Mouse (Mus musculus) small intestine, adult 2 months (tissue): ENCODE data around the gene Sstr5. TPM values are rescaled to one million over a fixed set of nuclear protein-coding genes. Genes with fewer than 3 reads are reported as not detected.
A peak's percentile ranks its signal among the peaks of the same experiment; 100 is the strongest.

Source experiments
- H3K27ac ChIP-seq: fragments of 200-500 bp; 2 replicates; pipeline ENCODE4 v1.5.1; 2012; ENCODE audit warnings: low read depth, low read length, control low read depth, inconsistent platforms; ENCODE audit not compliant: insufficient read depth
- H3K27me3 ChIP-seq: fragments of 200-500 bp; 2 replicates; pipeline ENCODE4 v1.6.1; 2012; ENCODE audit warnings: mild to moderate bottlenecking, moderate library complexity, low read length, inconsistent platforms; ENCODE audit not compliant: control insufficient read depth, insufficient read depth
- H3K36me3 ChIP-seq: fragments of 200-500 bp; 2 replicates; pipeline ENCODE4 v1.6.1; 2012; ENCODE audit warnings: mild to moderate bottlenecking, low read length, control low read depth, inconsistent platforms; ENCODE audit not compliant: control insufficient read depth, insufficient read depth
- H3K4me1 ChIP-seq: fragments of 200-500 bp; 2 replicates; pipeline ENCODE4 v1.6.1; 2012; ENCODE audit warnings: low read length, inconsistent platforms, mixed read lengths; ENCODE audit not compliant: control insufficient read depth, insufficient read depth, insufficient read length
- H3K4me3 ChIP-seq: fragments of 200-500 bp; 2 replicates; pipeline ENCODE4 v1.5.1; 2012; ENCODE audit warnings: low read depth, mild to moderate bottlenecking, control low read depth, inconsistent platforms, low read length, moderate library complexity
- CTCF ChIP-seq: fragments of 200-500 bp; IDR thresholded peaks from 2 replicates; pipeline ENCODE4 v1.5.1; 2012; ENCODE audit warnings: low read depth, mild to moderate bottlenecking, control low read depth, inconsistent platforms, low read length, moderate library complexity, mixed read lengths; ENCODE audit not compliant: insufficient replicate concordance, insufficient read length; ENCODE audit errors: extremely low read depth
- POLR2A ChIP-seq: fragments of 200-500 bp; IDR thresholded peaks from 2 replicates; pipeline ENCODE4 v1.6.1; 2012; ENCODE audit warnings: low read depth, mild to moderate bottlenecking, control low read depth, inconsistent platforms, low read length, moderate library complexity
- WGBS: fragments of 180-500 bp; shearing (Covaris S2); methylation state at CpG from one replicate; pipeline ENCODE4 v1.1.7; 2018; 5-methylcytosine and 5-hydroxymethylcytosine counted together
- polyA plus RNA-seq: library from polyadenylated mRNA; depleted of rRNA; stranded (reverse); fragments of >200 nt; gene quantifications from 2 replicates; pipeline ENCODE4 v1.2.3, GENCODE M21; 2012

Sstr5 gene
- polyA plus RNA-seq, 1 experiment, result 0.53 TPM

- 1% methylated on average over 38 of the region's 38 CpGs for WGBS
- no peaks in the 10 kb centered on the region for H3K27me3 ChIP-seq
- no peaks in the 10 kb centered on the region for H3K36me3 ChIP-seq
Observed at GRCm38 (mm10) chr17:25474330-25475077, 22.6 kb downstream of the Sstr5 start.

GRCm38 (mm10) chr17:25472044-25472443, 25.0 kb downstream of the Sstr5 start:
- Histone ChIP-seq H3K27me3 (no peaks in the 10 kb centered on the region), H3K36me3 (no peaks in the 10 kb centered on the region), H3K27ac (no peak overlapping the region), H3K4me1 (peaks cover 2% of the 10 kb centered on the region), H3K4me3 (no peak overlapping the region)
- TF ChIP-seq CTCF (no peak), POLR2A (no peak)
- 35% methylated on average over 14 of the region's 14 CpGs for WGBS

More at GRCm38 (mm10) chr17:25474330-25475077, 22.6 kb downstream of the Sstr5 start:
- H3K4me3 ChIP-seq, result peak overlapping the region; percentile 60
- no peak overlapping the region for H3K27ac ChIP-seq
- TF ChIP-seq POLR2A (no peak), CTCF (peak; percentile 61; the same call in 1 of the 2 replicates)
- H3K4me1 ChIP-seq, result peaks cover 2% of the 10 kb centered on the region

GRCm38 (mm10) chr17:25471418-25471817, 25.7 kb downstream of the Sstr5 start:
- Histone ChIP-seq H3K4me3 (no peak overlapping the region), H3K27me3 (no peaks in the 10 kb centered on the region), H3K36me3 (no peaks in the 10 kb centered on the region), H3K4me1 (peaks cover 2% of the 10 kb centered on the region), H3K27ac (no peak overlapping the region)
- TF ChIP-seq POLR2A, result no peak
- TF ChIP-seq CTCF, result no peak
- 24% methylated on average over 8 of the region's 8 CpGs for WGBS

- Histone ChIP-seq H3K4me3 (no peak overlapping the region), H3K36me3 (no peaks in the 10 kb centered on the region), H3K27ac (no peak overlapping the region), H3K27me3 (no peaks in the 10 kb centered on the region), H3K4me1 (peaks cover 1% of the 10 kb centered on the region)
- WGBS, result 21% methylated on average over 8 of the region's 8 CpGs
- TF ChIP-seq POLR2A (no peak), CTCF (peak; percentile 55; the same call in 1 of the 2 replicates)
Observed at GRCm38 (mm10) chr17:25469798-25470197, 27.3 kb downstream of the Sstr5 start.

- H3K4me1 ChIP-seq, result no peaks in the 10 kb centered on the region; the same call in 1 of the 2 replicates
- no peak overlapping the region for H3K27ac ChIP-seq
- no peak overlapping the region for H3K4me3 ChIP-seq
- H3K36me3 ChIP-seq, result no peaks in the 10 kb centered on the region
- TF ChIP-seq CTCF (no peak), POLR2A (no peak)
- 67% methylated on average over 6 of the region's 6 CpGs for WGBS
- H3K27me3 ChIP-seq, result no peaks in the 10 kb centered on the region
Observed at GRCm38 (mm10) chr17:25468301-25468700, 28.8 kb downstream of the Sstr5 start.

GRCm38 (mm10) chr17:25467781-25468180, 29.3 kb downstream of the Sstr5 start:
- Histone ChIP-seq H3K27ac (no peak overlapping the region), H3K27me3 (no peaks in the 10 kb centered on the region), H3K4me1 (no peaks in the 10 kb centered on the region; the same call in 1 of the 2 replicates), H3K36me3 (no peaks in the 10 kb centered on the region), H3K4me3 (no peak overlapping the region)
- 44% methylated on average over 6 of the region's 6 CpGs for WGBS
- no peak for TF ChIP-seq CTCF
- TF ChIP-seq POLR2A, result no peak

GRCm38 (mm10) chr17:25466257-25466656, 30.8 kb downstream of the Sstr5 start:
- no peak for TF ChIP-seq CTCF
- no peak for TF ChIP-seq POLR2A
- 83% methylated on average over 2 of the region's 2 CpGs for WGBS
- H3K27me3 ChIP-seq, result no peaks in the 10 kb centered on the region

More at GRCm38 (mm10) chr17:25466257-25466656, 30.8 kb downstream of the Sstr5 start:
- Histone ChIP-seq H3K36me3 (no peaks in the 10 kb centered on the region), H3K27ac (no peak overlapping the region), H3K4me1 (peaks cover 2% of the 10 kb centered on the region; the same call in 1 of the 2 replicates), H3K4me3 (no peak overlapping the region)
